Mouse (Mus musculus) CD4-positive, CD25-positive, alpha-beta regulatory T cell, adult 4 months (primary cell): ENCODE measurements around the gene Vps11. TPM values are rescaled to one million over a fixed set of nuclear protein-coding genes. Genes with fewer than 3 reads are reported as not detected.
"Not testable (repeated sequence)": the region's sequence is repeated elsewhere in the genome, so short reads cannot be mapped to it uniquely, and the experiment has no call there.

Experiments
- ATAC-seq: one replicate; pipeline ENCODE4 v1.8.0; 2017
- polyA plus RNA-seq, 2 experiments: library from polyadenylated mRNA; unstranded; fragments of 100-300 nt; shearing (Covaris generic); gene quantifications; one replicate each; pipeline ENCODE4 v1.2.1; 2017

Vps11 gene
- polyA plus RNA-seq, 2 experiments from 2014 or later, result 55.6 to 86.7 TPM

- ATAC-seq, result peak; percentile 97
Measured at GRCm38 (mm10) chr9:44334396-44335330, 26.8 kb downstream of the Vps11 start, which contains the start of gene H2afx. TSS of gene H2afx (plus strand) at chr9:44334694.

GRCm38 (mm10) chr9:44332918-44333638 lies 28.4 kb downstream of the Vps11 start:
- no peak for ATAC-seq

GRCm38 (mm10) chr9:44330736-44331135 lies 30.7 kb downstream of the Vps11 start:
- ATAC-seq, result no peak

- ATAC-seq, result no peak
Measured at GRCm38 (mm10) chr9:44327926-44328325, 33.5 kb downstream of the Vps11 start.

GRCm38 (mm10) chr9:44327064-44327711 lies 34.3 kb downstream of the Vps11 start:
- peak; percentile 18 for ATAC-seq

- ATAC-seq, result peak; percentile 97
Measured at GRCm38 (mm10) chr9:44326371-44327063, 35.0 kb downstream of the Vps11 start.

GRCm38 (mm10) chr9:44325768-44326370 lies 35.6 kb downstream of the Vps11 start, which contains the start of gene Dpagt1:
TSS of gene Dpagt1 (plus strand) at chr9:44326019.
- ATAC-seq, result no peak

- not testable (repeated sequence) for ATAC-seq
Measured at GRCm38 (mm10) chr9:44325032-44325767, 36.3 kb downstream of the Vps11 start.

GRCm38 (mm10) chr9:44324147-44324546 lies 37.3 kb downstream of the Vps11 start:
- no peak for ATAC-seq

GRCm38 (mm10) chr9:44323656-44324055 lies 37.8 kb downstream of the Vps11 start:
- not testable (repeated sequence) for ATAC-seq

- no peak for ATAC-seq
Measured at GRCm38 (mm10) chr9:44320799-44321133, 40.7 kb downstream of the Vps11 start.

GRCm38 (mm10) chr9:44319887-44320798 lies 41.3 kb downstream of the Vps11 start, which contains the start of gene C2cd2l:
TSS of gene C2cd2l (minus strand) at chr9:44320285.
- ATAC-seq, result peak; percentile 81

- peak; percentile 39 for ATAC-seq
Measured at GRCm38 (mm10) chr9:44319105-44319886, 42.2 kb downstream of the Vps11 start.

- ATAC-seq, result no peak
Measured at GRCm38 (mm10) chr9:44318826-44319095, 42.7 kb downstream of the Vps11 start.

- ATAC-seq, result no peak
Measured at GRCm38 (mm10) chr9:44318076-44318825, 43.2 kb downstream of the Vps11 start.

GRCm38 (mm10) chr9:44317452-44317851 lies 44.0 kb downstream of the Vps11 start:
- ATAC-seq, result no peak

GRCm38 (mm10) chr9:44314910-44315309 lies 46.6 kb downstream of the Vps11 start:
- ATAC-seq, result no peak

GRCm38 (mm10) chr9:44314257-44314547 lies 47.3 kb downstream of the Vps11 start:
- no peak for ATAC-seq
